Mouse (Mus musculus) limb, embryonic 14.5 days (tissue): ENCODE data around the gene Smim20. TPM values are rescaled to one million over a fixed set of nuclear protein-coding genes. Genes with fewer than 3 reads are reported as not detected.

Experiments used
- ATAC-seq: fragments of 200-750 bp; cut with Nextera tagmentation; 2 replicates; pipeline ENCODE4 v1.8.0; 2017; ENCODE audit warnings: low read depth, moderate number of reproducible peaks, moderate TSS enrichment; ENCODE audit not compliant: low FRiP score
- DNase-seq: peaks from one replicate; pipeline ENCODE4 v3.0.0-alpha.2; 2015; ENCODE audit warnings: low spot score
- H3K27ac ChIP-seq: fragments of 300-500 bp; sonication (generic); replicated peaks from 2 replicates; pipeline ENCODE4 v1.5.1; 2014; ENCODE audit warnings: low read depth, mild to moderate bottlenecking, low read length, moderate library complexity, mixed read lengths
- H3K27me3 ChIP-seq: fragments of 300-500 bp; sonication (generic); 2 replicates; pipeline ENCODE4 v1.6.1; 2014; ENCODE audit warnings: low read length, mixed read lengths; ENCODE audit not compliant: control insufficient read depth, insufficient read depth
- H3K36me3 ChIP-seq: fragments of 300-500 bp; sonication (generic); 2 replicates; pipeline ENCODE4 v1.6.1; 2014; ENCODE audit warnings: mild to moderate bottlenecking, low read length, moderate library complexity, mixed read lengths; ENCODE audit not compliant: control insufficient read depth, insufficient read depth
- H3K4me1 ChIP-seq: fragments of 300-500 bp; sonication (generic); 2 replicates; pipeline ENCODE4 v1.6.1; 2014; ENCODE audit warnings: antibody characterized with exemption, low read length, mixed read lengths; ENCODE audit not compliant: control insufficient read depth, insufficient read depth
- H3K4me2 ChIP-seq: fragments of 300-500 bp; sonication (generic); replicated peaks from 2 replicates; pipeline ENCODE4 v1.6.1; 2014; ENCODE audit warnings: low read depth, mild to moderate bottlenecking, low read length, moderate library complexity; ENCODE audit not compliant: severe bottlenecking
- H3K4me3 ChIP-seq: fragments of 300-500 bp; sonication (generic); replicated peaks from 2 replicates; pipeline ENCODE4 v1.5.1; 2014; ENCODE audit warnings: low read length
- H3K9ac ChIP-seq: fragments of 300-500 bp; sonication (generic); 2 replicates; pipeline ENCODE4 v1.6.1; 2014; ENCODE audit warnings: mild to moderate bottlenecking, low read depth, low read length, moderate library complexity; ENCODE audit not compliant: severe bottlenecking
- H3K9me3 ChIP-seq: fragments of 300-500 bp; sonication (generic); 2 replicates; pipeline ENCODE4 v1.6.1; 2016; ENCODE audit warnings: low read length; ENCODE audit not compliant: control insufficient read depth
- POLR2A ChIP-seq: fragments of 200-500 bp; IDR thresholded peaks from 2 replicates; pipeline ENCODE4 v1.8.0; 2012; ENCODE audit warnings: inconsistent platforms, mild to moderate bottlenecking, moderate library complexity, borderline replicate concordance; ENCODE audit not compliant: insufficient read depth, insufficient read length; ENCODE audit errors: extremely low read depth
- WGBS: fragments of 180-500 bp; shearing (Covaris S2); extraction: QIAGEN DNeasy Blood & Tissue Kit; methylation state at CpG from one replicate; pipeline ENCODE4 v1.1.7; 2014; 5-methylcytosine and 5-hydroxymethylcytosine counted together
- polyA plus RNA-seq, 2 experiments: library from polyadenylated mRNA; depleted of rRNA in 1 of 2; stranded (reverse) in 1 of 2; unstranded in 1 of 2; fragments of >200 nt; fragmentation: Nextera tagmentation in 1 of 2; extraction: Ambion mirVana in 1 of 2; gene quantifications; 2 replicates each; pipeline versions ENCODE4 v1.2.1 to v1.2.3; 2012 to 2014

Gene Smim20
- polyA plus RNA-seq, 2 experiments, result 48.1 to 112 TPM

DNA sequence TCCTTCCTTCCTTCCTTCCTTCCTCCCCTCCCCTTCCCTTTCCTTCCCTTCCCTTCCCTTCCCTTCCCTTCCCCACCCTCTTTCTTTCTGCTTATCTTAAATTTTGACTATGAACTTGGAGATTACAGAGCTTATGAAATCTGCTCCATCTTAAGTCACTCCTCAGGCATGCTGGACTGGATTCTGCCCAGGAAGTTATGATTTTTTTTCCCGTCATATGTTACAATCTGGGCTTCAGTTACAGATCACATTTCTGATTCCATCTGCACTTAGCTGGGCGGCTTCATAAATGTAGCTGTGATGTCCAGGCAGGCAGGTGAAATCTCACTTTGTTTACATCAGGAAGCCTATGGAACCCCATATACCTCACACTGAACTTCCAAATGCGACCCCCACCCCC is 50.5 kb downstream of the Smim20 start:
- no peak overlapping the region for H3K4me3 ChIP-seq
- WGBS, result 57% methylated on average over 3 of the region's 3 CpGs
- H3K27ac ChIP-seq, result no peak overlapping the region
- H3K4me2 ChIP-seq, result no peak overlapping the region
- DNase-seq, result no peak
- TF ChIP-seq POLR2A, result no peak
- no peaks in the 10 kb centered on the region for H3K36me3 ChIP-seq
- ATAC-seq, result no peak
- H3K4me1 ChIP-seq, result peaks cover 14% of the 10 kb centered on the region
- H3K9me3 ChIP-seq, result no peaks in the 10 kb centered on the region
- no peak overlapping the region for H3K9ac ChIP-seq
- H3K27me3 ChIP-seq, result no peaks in the 10 kb centered on the region

GRCm38 (mm10) chr5:53317885-53318466 is 51.1 kb downstream of the Smim20 start:
- Histone ChIP-seq H3K36me3 (no peaks in the 10 kb centered on the region), H3K4me3 (no peak overlapping the region), H3K27me3 (no peaks in the 10 kb centered on the region), H3K27ac (no peak overlapping the region), H3K9me3 (no peaks in the 10 kb centered on the region), H3K9ac (no peak overlapping the region), H3K4me1 (peaks cover 14% of the 10 kb centered on the region), H3K4me2 (no peak overlapping the region)
- no peak for ATAC-seq
- DNase-seq, result no peak
- TF ChIP-seq POLR2A, result no peak
- 83% methylated on average over 7 of the region's 7 CpGs for WGBS

- peak; percentile 31 for DNase-seq
- 16% methylated on average over 3 of the region's 3 CpGs for WGBS
- H3K9me3 ChIP-seq, result no peaks in the 10 kb centered on the region
- H3K27ac ChIP-seq, result no peak overlapping the region
- no peaks in the 10 kb centered on the region for H3K27me3 ChIP-seq
- H3K4me3 ChIP-seq, result no peak overlapping the region
- TF ChIP-seq POLR2A, result no peak
- H3K9ac ChIP-seq, result no peak overlapping the region
- ATAC-seq, result peak; percentile 79
- H3K4me2 ChIP-seq, result no peak overlapping the region
- peaks cover 14% of the 10 kb centered on the region for H3K4me1 ChIP-seq
- no peaks in the 10 kb centered on the region for H3K36me3 ChIP-seq
These were observed 53.4 kb downstream of the Smim20 start for GRCm38 (mm10) chr5:53320331-53320730.

- Histone ChIP-seq H3K9me3 (no peaks in the 10 kb centered on the region), H3K27ac (no peak overlapping the region), H3K9ac (no peak overlapping the region), H3K27me3 (no peaks in the 10 kb centered on the region), H3K4me1 (peaks cover 25% of the 10 kb centered on the region), H3K36me3 (no peaks in the 10 kb centered on the region), H3K4me2 (no peak overlapping the region), H3K4me3 (no peak overlapping the region)
- DNase-seq (no peak), ATAC-seq (no peak)
- WGBS, result 94% methylated on average over 9 of the region's 9 CpGs
- TF ChIP-seq POLR2A, result no peak
These were observed 55.0 kb downstream of the Smim20 start for GRCm38 (mm10) chr5:53321901-53322300.

- Histone ChIP-seq H3K4me1 (peaks cover 25% of the 10 kb centered on the region), H3K27me3 (no peaks in the 10 kb centered on the region), H3K9me3 (no peaks in the 10 kb centered on the region), H3K9ac (no peak overlapping the region), H3K4me3 (no peak overlapping the region), H3K4me2 (no peak overlapping the region), H3K27ac (no peak overlapping the region), H3K36me3 (no peaks in the 10 kb centered on the region)
- DNase-seq (no peak), ATAC-seq (no peak)
- no peak for TF ChIP-seq POLR2A
- 79% methylated on average over 11 of the region's 11 CpGs for WGBS
These were observed 55.6 kb downstream of the Smim20 start for GRCm38 (mm10) chr5:53322471-53322870.

DNA sequence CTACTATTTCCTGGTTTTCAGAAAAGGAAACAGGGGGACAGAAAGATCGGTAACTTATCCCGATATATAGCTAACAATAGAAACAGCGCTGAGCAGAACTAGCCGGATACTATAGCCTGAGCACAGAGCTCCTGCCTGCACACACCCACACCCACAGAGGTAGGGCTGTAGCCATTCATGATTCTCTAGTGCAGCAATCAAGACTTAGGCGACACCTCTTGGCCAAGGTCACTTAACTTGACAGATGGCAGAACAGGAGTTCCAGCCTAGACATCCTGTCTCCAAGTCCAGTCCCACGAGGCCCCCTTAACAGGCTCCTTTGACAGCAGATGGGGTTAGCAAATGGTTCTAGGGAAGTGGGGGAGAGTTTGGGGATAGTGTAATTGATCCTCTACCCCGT is 56.2 kb downstream of the Smim20 start:
- H3K4me2 ChIP-seq, result no peak overlapping the region
- ATAC-seq (no peak), DNase-seq (no peak)
- no peak for TF ChIP-seq POLR2A
- no peaks in the 10 kb centered on the region for H3K36me3 ChIP-seq
- no peak overlapping the region for H3K27ac ChIP-seq
- no peak overlapping the region for H3K9ac ChIP-seq
- 63% methylated on average over 7 of the region's 7 CpGs for WGBS
- H3K4me1 ChIP-seq, result peaks cover 25% of the 10 kb centered on the region
- H3K9me3 ChIP-seq, result no peaks in the 10 kb centered on the region
- H3K4me3 ChIP-seq, result no peak overlapping the region
- no peaks in the 10 kb centered on the region for H3K27me3 ChIP-seq
